Mouse (Mus musculus): Measurements from ENCODE around the gene Tas1r3. TPM values are rescaled to one million over a fixed set of nuclear protein-coding genes. Genes with fewer than 3 reads are reported as not detected.

Gene Tas1r3
- total and polyA plus RNA-seq, 2 experiments = 0.35 to 0.37 TPM

DNA sequence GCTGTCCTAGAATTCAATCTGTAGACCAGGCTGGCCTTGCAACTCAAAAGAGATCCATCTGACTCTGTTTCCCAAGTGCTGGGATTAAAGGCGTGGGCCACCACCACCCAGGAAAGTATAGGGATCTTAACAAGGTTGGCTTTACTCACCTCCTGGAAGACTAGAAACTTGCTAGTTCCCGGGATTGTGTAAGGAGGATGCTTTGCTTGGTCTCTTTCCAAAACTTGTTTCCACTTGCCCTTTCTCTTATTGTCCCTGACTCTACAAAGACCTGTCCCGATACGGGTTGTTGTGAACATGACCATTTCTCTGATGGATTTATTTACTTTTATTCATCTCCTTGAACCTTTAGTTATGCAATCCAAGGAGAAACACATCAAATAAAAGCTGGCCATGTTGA lies 33.3 kb downstream of the Tas1r3 start:
- H3K4me3 ChIP-seq (ENCODE audit: insufficient read depth, low read depth, low read length) = no peak overlapping the region
- DNase-seq (ENCODE audit: extremely low read depth, low read depth, low spot score) = no peak
- WGBS = 86% methylated on average over 4 of the region's 4 CpGs
- no peak overlapping the region for H3K27ac ChIP-seq (replicated peaks; ENCODE audit: insufficient read depth, low read depth, low read length)
- no peak for TF ChIP-seq POLR2A (IDR thresholded peaks at IDR 0.05; ENCODE audit: extremely low read depth, insufficient read depth, low read length)
- no peak for TF ChIP-seq CTCF (IDR thresholded peaks at IDR 0.05; ENCODE audit: low read depth, low read length)
- peaks cover 16% of the 10 kb centered on the region for H3K36me3 ChIP-seq (ENCODE audit: control insufficient read depth, insufficient read depth, low read length)
- no peaks in the 10 kb centered on the region for H3K27me3 ChIP-seq (ENCODE audit: control insufficient read depth, insufficient read depth, low read length)
- H3K79me2 ChIP-seq (ENCODE audit: control insufficient read depth, insufficient read depth, low read length) = peaks cover 8% of the 10 kb centered on the region; the same call in 1 of the 2 replicates
- peaks cover 18% of the 10 kb centered on the region for H3K4me1 ChIP-seq (ENCODE audit: control insufficient read depth, insufficient read depth, low read length)
- H3K9ac ChIP-seq (ENCODE audit: low read depth, low read length) = no peak overlapping the region

DNA sequence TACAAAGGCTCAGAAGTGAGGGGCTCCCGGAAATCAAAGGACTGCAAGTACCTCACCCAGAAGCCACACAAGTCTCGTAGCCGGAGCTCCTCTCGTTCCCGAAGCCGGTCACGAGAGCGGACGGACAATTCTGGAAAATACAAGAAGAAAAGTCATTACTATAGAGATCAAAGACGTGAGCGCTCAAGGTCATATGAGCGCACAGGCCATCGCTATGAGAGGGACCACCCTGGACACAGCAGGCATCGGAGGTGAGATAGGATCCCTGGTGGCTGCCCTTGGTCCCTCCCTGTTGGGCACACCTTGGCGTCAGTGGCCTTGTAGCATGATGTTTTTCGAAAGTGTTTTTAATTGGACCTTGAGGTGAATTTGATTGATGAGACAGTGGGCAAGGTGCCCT lies 39.7 kb downstream of the Tas1r3 start:
- peaks cover 73% of the 10 kb centered on the region for H3K36me3 ChIP-seq (ENCODE audit: control insufficient read depth, insufficient read depth, low read length)
- no peak for DNase-seq (ENCODE audit: extremely low read depth, low read depth, low spot score)

DNA sequence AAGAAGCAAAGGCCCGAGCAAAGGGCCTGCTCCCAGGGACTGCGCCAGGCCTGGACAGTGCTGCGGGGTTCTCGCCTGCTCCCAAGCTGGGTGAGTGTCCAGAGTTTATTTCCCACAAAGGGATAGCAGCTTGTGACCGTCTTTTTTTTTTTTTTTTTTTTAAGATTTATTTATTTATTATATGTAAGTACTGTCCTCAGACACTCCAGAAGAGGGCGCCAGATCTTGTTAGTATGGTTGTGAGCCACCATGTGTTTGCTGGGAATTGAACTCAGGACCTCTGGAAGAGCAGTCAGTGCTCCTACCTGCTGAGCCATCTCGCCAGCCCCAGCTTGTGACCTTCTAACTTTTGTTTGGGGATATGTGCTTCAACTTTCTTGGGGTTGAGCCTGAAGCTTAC lies 42.1 kb downstream of the Tas1r3 start:
- TF ChIP-seq CTCF (IDR thresholded peaks at IDR 0.05; ENCODE audit: low read depth, low read length) (peak; percentile 13; the same call in 1 of the 2 replicates), POLR2A (IDR thresholded peaks at IDR 0.05; ENCODE audit: extremely low read depth, insufficient read depth, low read length) (no peak)
- Histone ChIP-seq H3K36me3 (ENCODE audit: control insufficient read depth, insufficient read depth, low read length) (peaks cover 87% of the 10 kb centered on the region), H3K4me1 (ENCODE audit: control insufficient read depth, insufficient read depth, low read length) (no peaks in the 10 kb centered on the region), H3K79me2 (ENCODE audit: control insufficient read depth, insufficient read depth, low read length) (no peaks in the 10 kb centered on the region; the same call in 1 of the 2 replicates), H3K9ac (ENCODE audit: low read depth, low read length) (no peak overlapping the region), H3K4me3 (ENCODE audit: insufficient read depth, low read depth, low read length) (no peak overlapping the region), H3K27me3 (ENCODE audit: control insufficient read depth, insufficient read depth, low read length) (no peaks in the 10 kb centered on the region), H3K27ac (replicated peaks; ENCODE audit: insufficient read depth, low read depth, low read length) (no peak overlapping the region)
- DNase-seq (ENCODE audit: extremely low read depth, low read depth, low spot score) = no peak
- 74% methylated on average over 7 of the region's 7 CpGs for WGBS

More for the DNA sequence above, 39.7 kb downstream of the Tas1r3 start:
- H3K4me3 ChIP-seq (ENCODE audit: insufficient read depth, low read depth, low read length) = no peak overlapping the region
- no peak overlapping the region for H3K9ac ChIP-seq (ENCODE audit: low read depth, low read length)
- 93% methylated on average over 16 of the region's 16 CpGs for WGBS
- H3K27ac ChIP-seq (replicated peaks; ENCODE audit: insufficient read depth, low read depth, low read length) = no peak overlapping the region
- H3K79me2 ChIP-seq (ENCODE audit: control insufficient read depth, insufficient read depth, low read length) = no peaks in the 10 kb centered on the region
- H3K27me3 ChIP-seq (ENCODE audit: control insufficient read depth, insufficient read depth, low read length) = no peaks in the 10 kb centered on the region
- no peaks in the 10 kb centered on the region for H3K4me1 ChIP-seq (ENCODE audit: control insufficient read depth, insufficient read depth, low read length)
- TF ChIP-seq CTCF (IDR thresholded peaks at IDR 0.05; ENCODE audit: low read depth, low read length) = no peak
- TF ChIP-seq POLR2A (IDR thresholded peaks at IDR 0.05; ENCODE audit: extremely low read depth, insufficient read depth, low read length) = no peak

DNA sequence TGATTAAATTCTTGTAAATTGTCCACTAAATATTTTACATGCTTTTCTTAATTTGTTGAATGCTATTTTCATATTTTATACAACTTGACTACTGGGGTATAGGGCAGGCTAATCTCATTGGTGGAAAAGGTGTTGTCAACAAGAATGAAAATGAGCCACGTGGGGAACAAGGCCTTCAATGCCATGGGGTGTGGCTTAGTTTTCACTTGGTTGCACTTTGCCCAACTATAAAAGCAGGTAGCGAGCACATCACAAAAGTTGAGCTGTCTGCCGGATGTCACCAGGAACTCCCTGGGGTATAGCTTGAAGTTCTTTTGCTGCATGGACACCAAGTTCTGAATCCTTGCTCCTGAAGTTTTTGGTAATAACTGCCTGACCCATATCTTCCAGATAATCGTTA lies 45.6 kb downstream of the Tas1r3 start:
- peaks cover 9% of the 10 kb centered on the region; the same call in 1 of the 2 replicates for H3K4me1 ChIP-seq (ENCODE audit: control insufficient read depth, insufficient read depth, low read length)
- H3K9ac ChIP-seq (ENCODE audit: low read depth, low read length) = no peak overlapping the region
- DNase-seq (ENCODE audit: extremely low read depth, low read depth, low spot score) = no peak
- peaks cover 76% of the 10 kb centered on the region for H3K36me3 ChIP-seq (ENCODE audit: control insufficient read depth, insufficient read depth, low read length)
- H3K27ac ChIP-seq (replicated peaks; ENCODE audit: insufficient read depth, low read depth, low read length) = no peak overlapping the region
- peaks cover 16% of the 10 kb centered on the region; the same call in 1 of the 2 replicates for H3K79me2 ChIP-seq (ENCODE audit: control insufficient read depth, insufficient read depth, low read length)
- no peak for TF ChIP-seq POLR2A (IDR thresholded peaks at IDR 0.05; ENCODE audit: extremely low read depth, insufficient read depth, low read length)
- no peak for TF ChIP-seq CTCF (IDR thresholded peaks at IDR 0.05; ENCODE audit: low read depth, low read length)
- H3K27me3 ChIP-seq (ENCODE audit: control insufficient read depth, insufficient read depth, low read length) = no peaks in the 10 kb centered on the region
- 55% methylated on average over 4 of the region's 4 CpGs for WGBS
- no peak overlapping the region for H3K4me3 ChIP-seq (ENCODE audit: insufficient read depth, low read depth, low read length)

DNA sequence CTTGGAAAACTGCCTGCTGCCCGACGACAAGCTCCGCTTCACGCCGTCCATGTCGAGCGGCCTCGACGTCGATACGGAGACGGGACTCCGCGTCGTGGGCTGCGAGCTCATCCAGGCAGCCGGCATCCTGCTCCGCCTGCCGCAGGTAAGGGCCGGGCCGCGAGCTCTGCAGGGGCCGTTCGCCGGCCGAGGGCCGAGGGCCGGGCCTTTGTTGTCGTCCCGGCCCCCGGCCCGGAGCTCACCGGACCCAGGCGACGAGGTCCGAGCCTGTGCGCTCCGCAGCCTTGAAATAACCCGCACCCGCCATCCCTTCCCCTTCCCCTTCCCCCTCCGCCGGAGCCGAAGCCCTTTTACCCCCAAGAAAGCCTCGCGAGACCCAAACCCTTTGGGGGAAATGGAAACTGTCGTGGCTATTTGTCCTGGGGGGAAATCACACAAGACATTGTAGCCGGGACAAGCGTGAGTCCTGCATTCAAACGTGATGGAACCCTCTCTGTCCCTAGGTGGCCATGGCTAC lies 50.4 kb downstream of the Tas1r3 start:
- DNase-seq (ENCODE audit: extremely low read depth, low read depth, low spot score) = no peak
- Histone ChIP-seq H3K79me2 (ENCODE audit: control insufficient read depth, insufficient read depth, low read length) (peaks cover 18% of the 10 kb centered on the region; the same call in 1 of the 2 replicates), H3K36me3 (ENCODE audit: control insufficient read depth, insufficient read depth, low read length) (peaks cover 59% of the 10 kb centered on the region), H3K27me3 (ENCODE audit: control insufficient read depth, insufficient read depth, low read length) (no peaks in the 10 kb centered on the region), H3K4me3 (ENCODE audit: insufficient read depth, low read depth, low read length) (peak overlapping the region; percentile 84), H3K9ac (ENCODE audit: low read depth, low read length) (peak overlapping the region; percentile 96), H3K4me1 (ENCODE audit: control insufficient read depth, insufficient read depth, low read length) (peaks cover 14% of the 10 kb centered on the region; the same call in 1 of the 2 replicates), H3K27ac (replicated peaks; ENCODE audit: insufficient read depth, low read depth, low read length) (peak overlapping the region; percentile 84)
- TF ChIP-seq CTCF (IDR thresholded peaks at IDR 0.05; ENCODE audit: low read depth, low read length) = no peak
- TF ChIP-seq POLR2A (IDR thresholded peaks at IDR 0.05; ENCODE audit: extremely low read depth, insufficient read depth, low read length) = no peak
- WGBS = under 1% methylated on average over 49 of the region's 49 CpGs
